Mouse (Mus musculus): ENCODE data around the gene Hoxb1. TPM values are rescaled to one million over a fixed set of nuclear protein-coding genes. Genes with fewer than 3 reads are reported as not detected.

The Hoxb1 gene
- polyA plus RNA-seq, 1 experiment from 2014 or later: not detected

DNA sequence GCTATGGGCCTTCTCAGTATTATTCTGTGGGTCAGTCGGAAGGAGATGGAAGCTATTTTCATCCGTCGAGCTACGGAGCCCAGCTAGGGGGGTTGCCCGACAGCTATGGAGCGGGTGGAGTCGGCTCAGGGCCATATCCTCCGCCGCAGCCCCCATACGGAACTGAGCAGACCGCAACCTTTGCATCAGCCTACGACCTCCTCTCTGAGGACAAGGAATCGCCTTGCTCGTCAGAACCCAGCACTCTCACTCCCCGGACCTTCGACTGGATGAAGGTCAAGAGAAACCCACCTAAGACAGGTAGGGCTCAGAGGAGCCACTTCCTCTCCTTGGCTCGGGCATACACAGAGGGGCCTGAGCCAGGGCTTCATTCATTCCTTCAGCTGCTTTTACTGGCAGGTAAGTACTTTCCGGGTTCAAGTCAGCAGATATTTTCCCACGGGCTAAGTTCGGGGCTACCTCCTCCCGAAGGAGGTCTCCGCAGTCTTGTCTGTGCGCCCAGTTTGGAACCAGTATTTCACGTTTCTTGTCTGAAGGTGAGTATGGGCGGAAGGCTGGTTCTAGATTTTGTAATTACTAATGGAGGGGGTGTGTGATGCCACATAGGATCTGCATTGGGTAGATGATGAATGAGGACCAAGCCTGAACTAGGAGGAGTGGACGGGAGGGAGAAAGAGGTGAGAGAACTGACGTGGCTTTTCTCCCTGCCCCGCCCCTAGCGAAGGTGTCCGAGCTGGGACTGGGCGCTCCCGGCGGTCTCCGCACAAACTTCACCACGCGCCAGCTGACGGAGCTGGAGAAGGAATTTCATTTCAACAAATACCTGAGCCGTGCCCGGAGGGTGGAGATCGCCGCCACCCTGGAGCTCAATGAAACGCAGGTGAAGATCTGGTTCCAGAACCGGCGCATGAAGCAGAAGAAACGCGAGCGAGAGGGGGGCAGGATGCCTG, 815 bp downstream of the Hoxb1 start:
- H3K4me1 ChIP-seq (ENCODE audit: control insufficient read depth, low read depth, low read length): no peaks in the 10 kb centered on the region
- no peak overlapping the region for H3K4me2 ChIP-seq (ENCODE audit: low read depth, low read length)
- no peak overlapping the region for H3K4me3 ChIP-seq (ENCODE audit: low read depth, low read length)
- peaks cover 48% of the 10 kb centered on the region for H3K27me3 ChIP-seq (ENCODE audit: control insufficient read depth, insufficient read depth, low read depth, low read length)
- no peak overlapping the region for H3K27ac ChIP-seq (ENCODE audit: low read length)
- H3K9ac ChIP-seq (ENCODE audit: low read depth, low read length): no peak overlapping the region
- H3K9me3 ChIP-seq (replicated peaks; ENCODE audit: control insufficient read depth, low read length): no peaks in the 10 kb centered on the region
- ATAC-seq (ENCODE audit: low read depth): no peak
- WGBS (ENCODE audit: insufficient replicate concordance): 4% methylated on average over 47 of the region's 47 CpGs
- no peaks in the 10 kb centered on the region for H3K36me3 ChIP-seq (ENCODE audit: control insufficient read depth, insufficient read depth)

DNA sequence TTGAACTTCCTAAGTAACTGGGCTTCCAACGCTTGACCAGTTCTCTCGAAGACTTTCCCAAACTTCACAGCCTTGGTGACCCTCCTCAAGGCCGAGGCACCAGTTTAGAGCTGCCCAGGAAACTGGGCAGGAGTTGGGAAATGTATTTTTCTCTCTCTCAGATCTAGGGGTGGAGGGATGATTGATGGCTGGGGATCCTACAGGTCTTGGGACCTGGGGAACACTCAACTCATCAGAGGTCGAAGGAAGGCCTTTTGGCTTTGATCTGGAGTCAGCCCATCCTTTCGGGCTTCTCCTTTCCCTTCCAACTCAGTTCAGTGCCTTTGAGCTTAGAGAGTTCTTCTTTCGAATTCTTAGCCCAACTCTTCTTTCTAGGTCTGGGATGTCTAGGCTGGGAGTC, 1.6 kb downstream of the Hoxb1 start:
- Histone ChIP-seq H3K4me1 (ENCODE audit: control insufficient read depth, low read depth, low read length) (no peaks in the 10 kb centered on the region), H3K4me3 (ENCODE audit: low read depth, low read length) (no peak overlapping the region), H3K9me3 (replicated peaks; ENCODE audit: control insufficient read depth, low read length) (no peaks in the 10 kb centered on the region), H3K36me3 (ENCODE audit: control insufficient read depth, insufficient read depth) (no peaks in the 10 kb centered on the region), H3K9ac (ENCODE audit: low read depth, low read length) (no peak overlapping the region), H3K4me2 (ENCODE audit: low read depth, low read length) (no peak overlapping the region), H3K27ac (ENCODE audit: low read length) (no peak overlapping the region), H3K27me3 (ENCODE audit: control insufficient read depth, insufficient read depth, low read depth, low read length) (peaks cover 48% of the 10 kb centered on the region)
- no peak for ATAC-seq (ENCODE audit: low read depth)
- WGBS (ENCODE audit: insufficient replicate concordance): 13% methylated on average over 6 of the region's 6 CpGs

DNA sequence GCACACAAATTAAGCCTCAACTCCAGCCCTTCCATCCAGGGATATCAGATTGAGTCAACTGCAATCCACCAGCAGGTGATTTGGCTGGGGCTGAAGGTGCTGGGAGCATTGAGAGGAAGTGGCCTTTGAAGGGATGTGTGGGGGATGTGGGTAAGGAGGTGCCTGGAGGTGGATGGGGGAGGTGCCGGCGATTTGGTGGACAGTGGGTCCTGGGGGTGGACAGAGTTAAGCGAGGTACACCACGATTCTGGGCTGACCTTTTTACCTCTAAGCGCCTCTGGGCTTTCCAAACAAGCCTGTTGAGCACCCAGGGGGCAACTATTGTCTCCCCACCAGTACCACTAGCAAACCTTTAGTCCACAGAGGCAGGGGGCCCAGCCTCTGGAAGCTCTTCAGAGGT, 3.1 kb downstream of the Hoxb1 start:
- Histone ChIP-seq H3K27me3 (ENCODE audit: control insufficient read depth, insufficient read depth, low read depth, low read length) (peaks cover 56% of the 10 kb centered on the region), H3K4me1 (ENCODE audit: control insufficient read depth, low read depth, low read length) (no peaks in the 10 kb centered on the region), H3K9me3 (replicated peaks; ENCODE audit: control insufficient read depth, low read length) (no peaks in the 10 kb centered on the region), H3K9ac (ENCODE audit: low read depth, low read length) (no peak overlapping the region), H3K36me3 (ENCODE audit: control insufficient read depth, insufficient read depth) (no peaks in the 10 kb centered on the region), H3K27ac (ENCODE audit: low read length) (no peak overlapping the region), H3K4me3 (ENCODE audit: low read depth, low read length) (no peak overlapping the region), H3K4me2 (ENCODE audit: low read depth, low read length) (no peak overlapping the region)
- WGBS (ENCODE audit: insufficient replicate concordance): 24% methylated on average over 5 of the region's 5 CpGs
- no peak for ATAC-seq (ENCODE audit: low read depth)

DNA sequence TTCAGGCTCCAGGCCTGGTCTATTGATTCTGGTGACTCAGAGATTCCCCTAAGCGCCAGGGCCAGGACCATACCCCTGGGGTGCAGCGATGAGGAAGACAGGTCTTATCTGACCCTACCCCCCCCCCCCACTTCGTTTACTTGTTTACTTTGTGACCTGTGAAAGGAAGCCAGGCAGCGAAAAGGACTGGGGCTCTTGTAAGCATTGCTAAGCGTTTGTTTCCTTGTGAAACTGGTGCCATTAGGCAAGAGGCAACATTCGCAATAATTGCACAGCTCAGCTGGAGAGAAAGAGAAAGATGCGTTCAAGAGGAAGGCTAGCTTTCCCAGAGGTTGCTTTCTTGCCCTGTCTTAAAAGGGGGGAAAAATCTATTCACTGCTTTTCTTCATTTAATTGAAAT, 3.6 kb downstream of the Hoxb1 start:
- ATAC-seq (ENCODE audit: low read depth): no peak
- no peak overlapping the region for H3K9ac ChIP-seq (ENCODE audit: low read depth, low read length)
- no peak overlapping the region for H3K4me3 ChIP-seq (ENCODE audit: low read depth, low read length)
- no peaks in the 10 kb centered on the region for H3K9me3 ChIP-seq (replicated peaks; ENCODE audit: control insufficient read depth, low read length)
- WGBS (ENCODE audit: insufficient replicate concordance): 35% methylated on average over 7 of the region's 7 CpGs
- no peak overlapping the region for H3K27ac ChIP-seq (ENCODE audit: low read length)
- H3K4me1 ChIP-seq (ENCODE audit: control insufficient read depth, low read depth, low read length): no peaks in the 10 kb centered on the region
- H3K36me3 ChIP-seq (ENCODE audit: control insufficient read depth, insufficient read depth): no peaks in the 10 kb centered on the region
- H3K4me2 ChIP-seq (ENCODE audit: low read depth, low read length): no peak overlapping the region
- peaks cover 60% of the 10 kb centered on the region for H3K27me3 ChIP-seq (ENCODE audit: control insufficient read depth, insufficient read depth, low read depth, low read length)

DNA sequence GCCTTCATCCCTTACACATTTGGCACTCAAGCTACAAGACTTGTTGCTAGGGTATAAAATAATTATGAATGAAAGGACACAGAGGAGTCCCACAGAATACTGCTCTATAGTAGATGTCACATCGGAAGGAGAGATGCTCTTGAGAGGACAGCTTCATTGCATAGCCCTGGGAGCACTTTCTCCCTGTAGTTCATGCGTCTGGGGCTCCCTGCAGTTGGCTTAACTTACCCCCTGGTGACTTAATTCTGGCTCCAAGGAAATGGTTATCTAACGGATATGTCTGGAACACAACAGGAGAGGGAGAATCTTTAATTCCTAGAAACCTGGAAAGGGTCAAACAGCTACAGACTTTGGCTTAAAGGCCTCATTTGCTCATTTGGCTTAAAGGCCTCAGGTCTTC, 6.2 kb downstream of the Hoxb1 start:
- H3K9me3 ChIP-seq (replicated peaks; ENCODE audit: control insufficient read depth, low read length): no peaks in the 10 kb centered on the region

DNA sequence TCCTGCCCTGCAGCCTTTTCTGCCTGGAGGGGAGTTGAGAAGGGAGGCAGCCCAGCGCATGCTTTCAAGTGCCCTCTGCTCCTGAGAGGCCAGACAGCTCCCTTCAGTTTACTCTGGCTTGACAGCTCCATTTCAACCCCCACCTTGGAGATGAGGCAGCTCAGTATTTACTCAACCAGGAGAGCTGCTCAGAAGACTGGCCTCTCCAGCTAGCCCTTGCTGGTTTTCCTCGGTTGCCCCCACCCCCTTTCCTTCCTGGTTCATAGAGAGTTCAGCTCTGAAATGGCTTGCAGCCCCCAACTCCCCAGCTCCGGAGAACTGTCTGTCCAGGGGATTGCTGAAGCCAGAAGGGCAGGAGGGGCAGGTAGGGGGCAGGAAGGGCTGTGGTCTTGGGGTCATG, 7.0 kb downstream of the Hoxb1 start:
- Histone ChIP-seq H3K9ac (ENCODE audit: low read depth, low read length) (no peak overlapping the region), H3K4me2 (ENCODE audit: low read depth, low read length) (no peak overlapping the region), H3K9me3 (replicated peaks; ENCODE audit: control insufficient read depth, low read length) (no peaks in the 10 kb centered on the region), H3K4me3 (ENCODE audit: low read depth, low read length) (no peak overlapping the region), H3K27me3 (ENCODE audit: control insufficient read depth, insufficient read depth, low read depth, low read length) (peaks cover 36% of the 10 kb centered on the region), H3K36me3 (ENCODE audit: control insufficient read depth, insufficient read depth) (no peaks in the 10 kb centered on the region), H3K27ac (ENCODE audit: low read length) (no peak overlapping the region), H3K4me1 (ENCODE audit: control insufficient read depth, low read depth, low read length) (no peaks in the 10 kb centered on the region)
- 21% methylated on average over 3 of the region's 3 CpGs for WGBS (ENCODE audit: insufficient replicate concordance)
- ATAC-seq (ENCODE audit: low read depth): no peak

More for the DNA sequence above, 6.2 kb downstream of the Hoxb1 start:
- Histone ChIP-seq H3K4me3 (ENCODE audit: low read depth, low read length) (no peak overlapping the region), H3K27ac (ENCODE audit: low read length) (no peak overlapping the region), H3K36me3 (ENCODE audit: control insufficient read depth, insufficient read depth) (no peaks in the 10 kb centered on the region), H3K9ac (ENCODE audit: low read depth, low read length) (no peak overlapping the region), H3K4me1 (ENCODE audit: control insufficient read depth, low read depth, low read length) (no peaks in the 10 kb centered on the region), H3K4me2 (ENCODE audit: low read depth, low read length) (no peak overlapping the region), H3K27me3 (ENCODE audit: control insufficient read depth, insufficient read depth, low read depth, low read length) (peaks cover 42% of the 10 kb centered on the region)
- WGBS (ENCODE audit: insufficient replicate concordance): 36% methylated on average over 3 of the region's 3 CpGs
- no peak for ATAC-seq (ENCODE audit: low read depth)

DNA sequence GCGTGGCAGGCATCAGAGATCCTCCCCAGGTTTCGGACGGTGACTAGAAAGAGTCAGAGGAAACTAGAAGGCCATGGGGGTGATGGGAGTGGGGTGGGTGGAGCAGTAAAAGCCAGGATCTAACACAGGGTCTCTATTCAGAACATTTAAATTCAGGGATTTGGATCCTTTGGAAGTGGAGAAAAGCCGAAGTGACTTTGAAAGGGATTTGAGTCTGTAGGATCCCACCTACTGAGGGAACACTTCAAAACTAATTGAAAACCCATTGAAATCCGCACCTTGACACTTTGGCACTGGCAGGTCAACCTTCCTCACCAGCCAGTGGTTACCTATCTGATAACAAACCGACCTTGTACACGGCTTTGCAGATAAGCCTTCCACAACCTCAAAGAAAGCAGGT, 9.3 kb downstream of the Hoxb1 start:
- peaks cover 23% of the 10 kb centered on the region for H3K27me3 ChIP-seq (ENCODE audit: control insufficient read depth, insufficient read depth, low read depth, low read length)

DNA sequence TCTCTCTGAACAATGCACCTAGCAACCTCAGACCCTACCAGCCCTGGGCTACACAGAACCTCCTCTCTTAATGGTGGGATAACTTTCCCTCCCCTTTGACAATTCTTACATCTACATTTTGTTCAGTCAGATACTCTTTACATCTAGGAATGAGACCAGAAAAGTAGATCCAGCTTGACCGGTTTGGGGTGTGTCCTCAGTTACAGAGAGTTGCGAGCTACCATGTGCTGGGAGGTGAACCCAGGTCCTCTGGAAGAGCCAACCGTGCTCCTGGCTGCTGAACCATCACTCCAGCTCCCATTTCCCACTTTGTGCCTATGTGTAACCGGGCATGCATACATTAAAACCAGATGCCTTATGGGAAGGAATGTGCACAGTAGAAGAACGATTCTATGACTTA, 17.8 kb downstream of the Hoxb1 start:
- Histone ChIP-seq H3K4me3 (ENCODE audit: low read depth, low read length) (no peak overlapping the region), H3K4me2 (ENCODE audit: low read depth, low read length) (no peak overlapping the region), H3K36me3 (ENCODE audit: control insufficient read depth, insufficient read depth) (no peaks in the 10 kb centered on the region), H3K27ac (ENCODE audit: low read length) (no peak overlapping the region), H3K27me3 (ENCODE audit: control insufficient read depth, insufficient read depth, low read depth, low read length) (peaks cover 8% of the 10 kb centered on the region), H3K4me1 (ENCODE audit: control insufficient read depth, low read depth, low read length) (no peaks in the 10 kb centered on the region), H3K9me3 (replicated peaks; ENCODE audit: control insufficient read depth, low read length) (no peaks in the 10 kb centered on the region), H3K9ac (ENCODE audit: low read depth, low read length) (no peak overlapping the region)
- WGBS (ENCODE audit: insufficient replicate concordance): 54% methylated on average over 5 of the region's 5 CpGs
- no peak for ATAC-seq (ENCODE audit: low read depth)

More for the DNA sequence above, 9.3 kb downstream of the Hoxb1 start:
- Histone ChIP-seq H3K4me3 (ENCODE audit: low read depth, low read length) (no peak overlapping the region), H3K27ac (ENCODE audit: low read length) (no peak overlapping the region), H3K36me3 (ENCODE audit: control insufficient read depth, insufficient read depth) (no peaks in the 10 kb centered on the region), H3K4me1 (ENCODE audit: control insufficient read depth, low read depth, low read length) (no peaks in the 10 kb centered on the region), H3K9ac (ENCODE audit: low read depth, low read length) (no peak overlapping the region), H3K9me3 (replicated peaks; ENCODE audit: control insufficient read depth, low read length) (no peaks in the 10 kb centered on the region), H3K4me2 (ENCODE audit: low read depth, low read length) (no peak overlapping the region)
- WGBS (ENCODE audit: insufficient replicate concordance): 29% methylated on average over 7 of the region's 7 CpGs
- no peak for ATAC-seq (ENCODE audit: low read depth)

DNA sequence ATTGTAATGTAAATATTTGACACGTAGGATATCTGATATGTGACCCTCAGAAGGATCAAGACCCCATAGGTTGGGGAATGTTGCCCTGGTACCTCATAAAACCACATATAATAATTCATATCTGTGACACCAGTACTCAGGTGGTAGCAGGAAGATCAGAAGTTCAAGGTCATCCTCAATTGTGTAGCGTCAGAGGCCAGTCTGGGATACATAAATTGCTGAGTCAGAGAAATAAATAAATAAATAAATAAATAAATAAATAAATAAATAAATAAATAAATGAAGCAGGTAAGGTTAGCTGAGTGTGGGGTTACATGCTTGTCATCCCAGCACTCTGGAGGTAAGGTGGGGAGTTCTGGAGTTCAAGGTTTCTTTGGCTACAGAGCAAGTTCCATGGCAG, 22.1 kb downstream of the Hoxb1 start:
- 66% methylated on average over 2 of the region's 2 CpGs for WGBS (ENCODE audit: insufficient replicate concordance)
- no peak overlapping the region for H3K4me3 ChIP-seq (ENCODE audit: low read depth, low read length)
- peaks cover 2% of the 10 kb centered on the region; the same call in 1 of the 2 replicates for H3K27me3 ChIP-seq (ENCODE audit: control insufficient read depth, insufficient read depth, low read depth, low read length)
- ATAC-seq (ENCODE audit: low read depth): no peak
- H3K4me2 ChIP-seq (ENCODE audit: low read depth, low read length): no peak overlapping the region
- H3K9ac ChIP-seq (ENCODE audit: low read depth, low read length): no peak overlapping the region
- no peaks in the 10 kb centered on the region for H3K9me3 ChIP-seq (replicated peaks; ENCODE audit: control insufficient read depth, low read length)
- H3K27ac ChIP-seq (ENCODE audit: low read length): no peak overlapping the region
- no peaks in the 10 kb centered on the region for H3K4me1 ChIP-seq (ENCODE audit: control insufficient read depth, low read depth, low read length)
- no peaks in the 10 kb centered on the region for H3K36me3 ChIP-seq (ENCODE audit: control insufficient read depth, insufficient read depth)

All from liver, embryonic 16.5 days (tissue).